Mouse (Mus musculus) hindbrain, embryonic 10.5 days (tissue): ENCODE data around the gene Syn3. TPM values are rescaled to one million over a fixed set of nuclear protein-coding genes. Genes with fewer than 3 reads are reported as not detected.

Source experiments
- DNase-seq: peaks from one replicate; pipeline ENCODE4 v3.0.0-alpha.2; 2017; ENCODE audit warnings: low spot score
- H3K27ac ChIP-seq: fragments of 300-500 bp; sonication (generic); 2 replicates; pipeline ENCODE4 v1.5.1; 2016; ENCODE audit warnings: mild to moderate bottlenecking, moderate library complexity
- H3K27me3 ChIP-seq: fragments of 300-500 bp; sonication (generic); 2 replicates; pipeline ENCODE4 v1.6.1; 2016; ENCODE audit warnings: mild to moderate bottlenecking; ENCODE audit not compliant: poor library complexity, insufficient read depth, severe bottlenecking
- H3K36me3 ChIP-seq: fragments of 300-500 bp; sonication (generic); 2 replicates; pipeline ENCODE4 v1.6.1; 2016; ENCODE audit warnings: mild to moderate bottlenecking, moderate library complexity
- H3K4me1 ChIP-seq: fragments of 300-500 bp; sonication (generic); replicated peaks from 2 replicates; pipeline ENCODE4 v1.6.1; 2016; ENCODE audit warnings: mild to moderate bottlenecking
- H3K4me3 ChIP-seq: fragments of 300-500 bp; sonication (generic); 2 replicates; pipeline ENCODE4 v1.5.1; 2016; ENCODE audit warnings: mild to moderate bottlenecking, moderate library complexity
- H3K9me3 ChIP-seq: fragments of 300-500 bp; sonication (generic); 2 replicates; pipeline ENCODE4 v1.6.1; 2016; ENCODE audit warnings: mild to moderate bottlenecking, moderate library complexity
- WGBS: fragments of 180-500 bp; shearing (Covaris S2); methylation state at CpG from one replicate; pipeline ENCODE4 v1.1.7; 2016; 5-methylcytosine and 5-hydroxymethylcytosine counted together
- polyA plus RNA-seq: library from polyadenylated mRNA; unstranded; fragments of >200 nt; fragmentation: Nextera tagmentation; extraction: Ambion mirVana; gene quantifications from 2 replicates; pipeline ENCODE4 v1.2.1, GENCODE M21; 2016

Syn3 gene
- polyA plus RNA-seq, 1 experiment from 2014 or later: 3.9 TPM

DNA sequence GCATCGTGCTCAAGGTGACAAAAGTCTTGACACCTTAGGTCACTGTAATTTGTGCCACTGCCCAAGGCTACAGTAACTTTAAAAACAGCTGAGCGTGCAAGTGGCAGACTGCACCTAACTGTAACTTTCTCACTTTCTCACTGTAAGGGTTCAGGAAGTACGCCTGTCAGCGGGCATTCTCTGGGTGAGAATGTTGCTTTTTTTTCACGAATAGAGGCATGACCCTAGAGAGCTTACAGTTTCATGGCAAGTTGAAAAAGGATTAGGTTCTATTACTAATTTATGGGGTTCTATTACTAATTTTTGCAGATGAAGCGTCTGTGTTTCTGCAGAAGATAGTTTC is 476.3 kb downstream of the Syn3 start:
- no peak for DNase-seq
- Histone ChIP-seq H3K27ac (peak overlapping the region; percentile 95), H3K27me3 (no peaks in the 10 kb centered on the region), H3K4me3 (peak overlapping the region; percentile 88), H3K9me3 (no peaks in the 10 kb centered on the region), H3K36me3 (peaks cover 6% of the 10 kb centered on the region), H3K4me1 (peaks cover 13% of the 10 kb centered on the region)
- WGBS: 9% methylated on average over 6 of the region's 6 CpGs

- WGBS: under 1% methylated on average over 82 of the region's 82 CpGs
- peak within 1 kb of the TSS; percentile 95 for H3K27ac ChIP-seq
- DNase-seq: peak; percentile 90
- H3K36me3 ChIP-seq: peaks cover 6% of the 10 kb centered on the region
- H3K4me3 ChIP-seq: peak within 1 kb of the TSS; percentile 88
- H3K9me3 ChIP-seq: no peaks in the 10 kb centered on the region
- no peaks in the 10 kb centered on the region for H3K27me3 ChIP-seq
- H3K4me1 ChIP-seq: peaks cover 13% of the 10 kb centered on the region
Observed at GRCm38 (mm10) chr10:86021749-86022473, 476.8 kb downstream of the Syn3 start, which contains the start of gene Fbxo7. TSS of gene Fbxo7 (plus strand) at chr10:86021972.

DNA sequence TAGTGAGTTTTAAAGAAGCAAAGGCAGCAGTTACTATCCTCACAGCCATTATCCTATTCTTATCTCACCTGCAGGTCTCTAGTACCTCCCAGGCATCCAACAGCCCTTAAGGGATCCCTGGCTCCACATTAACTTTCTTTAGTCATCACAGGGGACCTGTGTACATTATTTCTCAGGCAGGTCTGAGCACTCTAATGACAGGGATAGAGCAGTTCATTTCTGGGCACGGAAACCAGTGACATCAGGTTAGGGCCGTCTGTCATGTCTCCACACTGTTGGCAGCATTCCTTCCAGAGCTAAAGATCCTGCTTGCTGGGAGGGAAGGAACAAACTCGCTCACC is 477.3 kb downstream of the Syn3 start:
- 2% methylated on average over 3 of the region's 3 CpGs for WGBS
- H3K4me1 ChIP-seq: peaks cover 13% of the 10 kb centered on the region
- no peak for DNase-seq

DNA sequence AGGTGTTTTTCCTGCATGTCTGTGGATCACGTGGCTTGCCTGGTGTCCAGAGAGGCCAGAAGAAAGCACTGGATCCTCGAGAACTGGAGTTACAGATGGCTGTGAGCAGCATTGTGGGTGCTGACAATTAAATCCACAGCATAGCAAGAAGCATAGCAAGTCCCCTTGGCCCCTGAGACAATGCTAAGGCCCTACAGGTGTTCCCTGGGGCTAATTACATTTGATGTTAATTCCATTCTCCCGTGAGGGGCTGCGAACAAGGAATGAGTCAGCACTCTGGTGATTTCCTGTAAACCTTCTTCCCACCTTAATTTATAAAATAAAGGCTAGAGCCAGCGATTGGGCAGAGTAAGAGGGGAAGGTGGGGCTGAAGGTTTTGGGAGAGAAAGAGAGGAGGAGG is 479.9 kb downstream of the Syn3 start:
- no peak for DNase-seq
- 36% methylated on average over 5 of the region's 5 CpGs for WGBS
- no peak overlapping the region for H3K4me3 ChIP-seq
- no peaks in the 10 kb centered on the region for H3K27me3 ChIP-seq
- H3K4me1 ChIP-seq: peaks cover 13% of the 10 kb centered on the region
- H3K36me3 ChIP-seq: no peaks in the 10 kb centered on the region
- no peaks in the 10 kb centered on the region for H3K9me3 ChIP-seq
- no peak overlapping the region for H3K27ac ChIP-seq

More for the DNA sequence above, 477.3 kb downstream of the Syn3 start:
- peak overlapping the region; percentile 95 for H3K27ac ChIP-seq
- peaks cover 6% of the 10 kb centered on the region for H3K36me3 ChIP-seq
- peak overlapping the region; percentile 88 for H3K4me3 ChIP-seq
- H3K9me3 ChIP-seq: no peaks in the 10 kb centered on the region
- H3K27me3 ChIP-seq: no peaks in the 10 kb centered on the region

DNA sequence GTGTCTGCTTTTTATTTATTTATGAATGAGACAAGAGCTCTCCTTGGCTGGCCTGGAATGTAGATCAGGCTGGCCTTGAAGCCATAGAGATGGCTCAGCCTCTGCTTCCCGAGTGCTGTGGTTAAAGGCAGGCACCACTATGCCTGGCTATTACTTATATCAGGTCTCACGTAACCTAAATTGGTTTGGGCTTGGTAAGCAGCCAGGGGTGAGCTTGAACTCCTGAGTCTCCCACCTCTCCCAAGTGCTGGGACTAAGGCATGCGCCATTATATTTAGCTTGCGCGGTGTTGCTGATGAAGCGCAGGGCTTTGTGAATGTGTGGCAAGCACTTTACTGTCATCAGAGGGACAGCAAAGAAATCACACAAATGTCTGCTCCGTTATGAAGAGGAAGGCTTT is 480.9 kb downstream of the Syn3 start:
- Histone ChIP-seq H3K27me3 (no peaks in the 10 kb centered on the region), H3K9me3 (no peaks in the 10 kb centered on the region), H3K4me1 (peaks cover 11% of the 10 kb centered on the region), H3K36me3 (no peaks in the 10 kb centered on the region), H3K4me3 (no peak overlapping the region), H3K27ac (no peak overlapping the region)
- no peak for DNase-seq
- WGBS: 91% methylated on average over 7 of the region's 7 CpGs

- no peak for DNase-seq
- no peaks in the 10 kb centered on the region for H3K4me1 ChIP-seq
- no peaks in the 10 kb centered on the region for H3K36me3 ChIP-seq
- WGBS: 89% methylated on average over 2 of the region's 2 CpGs
- H3K9me3 ChIP-seq: no peaks in the 10 kb centered on the region
- no peak within 1 kb of the TSS for H3K4me3 ChIP-seq
- no peaks in the 10 kb centered on the region for H3K27me3 ChIP-seq
- H3K27ac ChIP-seq: no peak within 1 kb of the TSS
Observed at GRCm38 (mm10) chr10:86011781-86012180, 486.9 kb downstream of the Syn3 start, which contains the start of gene Bpifc. TSS of gene Bpifc (minus strand) at chr10:86011895.

- Histone ChIP-seq H3K27me3 (no peaks in the 10 kb centered on the region), H3K9me3 (no peaks in the 10 kb centered on the region), H3K4me1 (no peaks in the 10 kb centered on the region), H3K36me3 (no peaks in the 10 kb centered on the region), H3K27ac (no peak overlapping the region), H3K4me3 (no peak overlapping the region)
- DNase-seq: no peak
- 88% methylated on average over 2 of the region's 2 CpGs for whole genome bisulfite sequencing
Observed at GRCm38 (mm10) chr10:86011172-86011571, 487.5 kb downstream of the Syn3 start.

GRCm38 (mm10) chr10:86010636-86011035 is 488.1 kb downstream of the Syn3 start:
- Histone ChIP-seq H3K4me1 (no peaks in the 10 kb centered on the region), H3K4me3 (no peak overlapping the region), H3K27me3 (no peaks in the 10 kb centered on the region), H3K9me3 (no peaks in the 10 kb centered on the region), H3K36me3 (no peaks in the 10 kb centered on the region), H3K27ac (no peak overlapping the region)
- 72% methylated on average over 6 of the region's 6 CpGs for WGBS
- DNase-seq: no peak

DNA sequence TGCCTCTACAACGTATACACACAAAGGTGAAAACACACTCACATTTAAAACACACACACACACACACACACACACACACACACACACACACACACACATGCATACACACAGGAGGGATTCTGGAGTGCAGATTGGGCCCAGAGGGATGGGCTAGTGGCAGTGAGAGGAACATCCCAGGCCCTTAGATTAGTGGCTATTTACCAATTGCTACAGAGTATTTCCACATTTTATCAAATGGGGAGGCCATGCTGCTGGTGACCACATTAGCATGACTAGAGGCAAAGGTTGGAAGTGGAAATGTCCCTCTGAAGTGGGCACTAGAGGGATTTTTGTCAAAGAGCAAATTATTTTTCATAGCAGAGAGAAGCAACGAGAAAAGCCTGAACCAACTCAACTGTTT is 489.0 kb downstream of the Syn3 start:
- no peaks in the 10 kb centered on the region for H3K36me3 ChIP-seq
- no peak for DNase-seq
- H3K27ac ChIP-seq: no peak overlapping the region
- no peaks in the 10 kb centered on the region for H3K27me3 ChIP-seq
- no peaks in the 10 kb centered on the region for H3K9me3 ChIP-seq
- WGBS: 82% methylated on average over 2 of the region's 2 CpGs
- H3K4me1 ChIP-seq: no peaks in the 10 kb centered on the region
- no peak overlapping the region for H3K4me3 ChIP-seq

- Histone ChIP-seq H3K4me1 (no peaks in the 10 kb centered on the region), H3K27me3 (no peaks in the 10 kb centered on the region), H3K27ac (no peak overlapping the region), H3K9me3 (no peaks in the 10 kb centered on the region), H3K4me3 (no peak overlapping the region), H3K36me3 (no peaks in the 10 kb centered on the region)
- DNase-seq: no peak
- WGBS: 74% methylated on average over 5 of the region's 5 CpGs
Observed at GRCm38 (mm10) chr10:86006455-86006854, 492.2 kb downstream of the Syn3 start.

Other genes with a start within 250 kb of the Syn3 start
- gene Timp3, start 198.5 kb downstream of the Syn3 start, polyA plus RNA-seq: 24.8 and 31.4 TPM in 2 replicates
- gene Hsp90b1, start 206.6 kb upstream of the Syn3 start, polyA plus RNA-seq: 412 and 566 TPM in 2 replicates
- gene Ttc41, start 206.9 kb upstream of the Syn3 start, polyA plus RNA-seq: 2.9 TPM in 2 replicates